Mouse (Mus musculus): ENCODE results near the gene Pcdh7. TPM values are rescaled to one million over a fixed set of nuclear protein-coding genes. Genes with fewer than 3 reads are reported as not detected.
A peak's percentile ranks its signal among the peaks of the same experiment; 100 is the strongest.

Gene Pcdh7
- total RNA-seq, 4 experiments from 2014 or later = 135 to 161 (median 146) TPM

DNA sequence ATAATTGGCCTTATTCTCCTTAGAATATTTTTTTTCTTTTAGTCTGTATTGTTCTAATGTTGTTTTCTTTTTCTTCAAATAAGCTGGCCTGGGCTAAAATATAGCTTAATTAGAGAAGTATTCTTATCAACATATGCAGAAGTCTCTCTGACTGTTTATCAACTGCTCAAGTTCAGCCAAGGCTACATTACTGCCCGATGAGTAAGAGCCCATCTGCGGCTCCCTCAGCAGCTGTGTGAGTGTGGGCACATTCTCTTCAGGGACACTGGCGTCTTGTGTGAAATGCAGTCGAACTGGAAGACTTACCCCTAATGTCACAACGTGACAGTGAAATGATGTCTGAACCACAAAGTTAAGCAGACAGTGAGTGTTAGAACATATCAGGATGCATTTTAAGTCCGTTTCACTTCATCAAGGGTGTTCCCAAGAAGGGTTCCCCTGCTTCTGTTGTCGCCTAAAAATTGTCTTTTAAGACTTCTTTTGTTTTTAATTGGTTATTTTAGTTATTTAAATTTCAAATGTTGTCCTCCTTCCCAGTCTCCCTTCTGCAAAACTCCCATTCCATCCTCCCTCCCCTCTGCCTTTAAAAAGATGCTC, 181.3 kb downstream of the Pcdh7 start:
- peak in 1 of 2 experiments; percentile 40 for DNase-seq (ENCODE audit: low spot score in 2 of 2)

GRCm38 (mm10) chr5:57907218-57907617, 189.5 kb downstream of the Pcdh7 start:
- no peak for DNase-seq (ENCODE audit: low spot score in 2 of 2)

DNA sequence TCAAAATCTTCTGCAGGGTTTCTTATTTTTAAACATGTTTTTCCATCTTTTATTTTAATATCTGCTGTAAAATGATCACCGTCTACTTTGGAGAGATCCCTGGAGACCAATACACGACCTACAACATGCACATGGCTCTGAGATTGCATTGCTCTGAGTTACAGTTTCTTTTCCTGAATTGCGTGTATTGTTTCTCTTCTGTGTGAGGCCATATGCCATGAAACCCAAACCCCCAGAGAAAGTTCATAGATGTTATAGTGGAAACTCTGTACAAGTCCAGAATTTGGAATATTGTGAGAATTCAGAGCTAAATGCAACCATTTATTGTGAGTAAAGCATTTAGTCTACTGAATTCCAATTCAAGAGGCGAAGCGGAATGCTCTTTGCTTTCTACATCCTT, 203.4 kb downstream of the Pcdh7 start:
- DNase-seq (ENCODE audit: low spot score in 2 of 2) = no peak

DNA sequence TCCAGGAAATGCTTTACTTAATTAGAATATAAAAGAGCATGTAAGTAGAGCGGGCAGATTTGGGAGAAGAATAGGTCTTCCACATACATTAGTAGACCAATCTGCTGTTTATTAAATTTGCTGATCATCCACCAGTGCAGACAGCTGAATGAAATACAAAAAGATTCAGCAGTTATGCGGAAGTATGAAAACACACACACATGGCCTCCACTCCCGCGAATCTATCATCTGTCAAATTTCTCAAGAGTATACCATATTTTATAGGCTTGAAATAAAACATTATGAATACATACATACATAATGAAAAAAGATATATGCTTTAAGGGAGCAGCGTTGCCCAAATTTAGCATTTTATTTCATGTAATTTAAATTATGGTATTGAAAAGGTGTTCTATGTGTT, 213.6 kb downstream of the Pcdh7 start:
- DNase-seq (ENCODE audit: low spot score in 2 of 2) = no peak

DNA sequence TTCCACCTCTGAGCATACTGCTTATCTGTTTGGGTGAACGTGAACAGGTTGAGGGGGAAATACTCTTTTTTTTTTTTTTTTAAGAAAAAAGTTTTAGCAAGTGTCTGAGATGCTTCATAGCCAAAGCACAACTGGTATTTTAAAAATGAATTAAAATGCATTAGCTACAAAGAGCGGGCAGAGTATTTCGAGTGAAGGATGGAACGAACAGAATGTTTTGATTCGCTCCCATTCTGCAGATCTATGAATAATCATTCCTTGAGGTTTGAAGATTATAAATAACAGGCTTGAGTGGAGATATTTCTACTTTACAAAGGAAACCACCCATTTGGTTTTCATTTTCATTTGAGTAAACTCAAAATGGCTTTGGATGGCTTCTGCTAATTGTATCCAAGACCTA, 214.0 kb downstream of the Pcdh7 start:
- DNase-seq (ENCODE audit: low spot score in 2 of 2) = no peak

DNA sequence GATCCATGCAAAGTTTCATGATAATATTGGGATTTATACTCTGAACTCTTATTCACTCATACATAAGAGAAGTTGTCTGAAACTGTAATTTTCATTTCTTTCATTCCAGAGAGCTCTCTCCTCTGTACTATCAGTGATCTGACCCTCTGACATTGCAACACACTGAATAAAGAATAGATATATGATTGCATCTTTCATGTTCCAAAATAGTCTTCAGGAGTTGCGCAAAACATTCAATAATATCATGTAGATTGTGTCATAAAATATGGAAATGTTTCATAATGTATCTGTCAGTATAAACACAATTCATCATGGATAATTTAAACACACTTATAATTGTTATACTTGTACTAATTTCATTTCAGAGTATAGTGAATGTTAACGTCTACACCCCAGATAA, 216.9 kb downstream of the Pcdh7 start:
- no peak for DNase-seq (ENCODE audit: low spot score in 2 of 2)

DNA sequence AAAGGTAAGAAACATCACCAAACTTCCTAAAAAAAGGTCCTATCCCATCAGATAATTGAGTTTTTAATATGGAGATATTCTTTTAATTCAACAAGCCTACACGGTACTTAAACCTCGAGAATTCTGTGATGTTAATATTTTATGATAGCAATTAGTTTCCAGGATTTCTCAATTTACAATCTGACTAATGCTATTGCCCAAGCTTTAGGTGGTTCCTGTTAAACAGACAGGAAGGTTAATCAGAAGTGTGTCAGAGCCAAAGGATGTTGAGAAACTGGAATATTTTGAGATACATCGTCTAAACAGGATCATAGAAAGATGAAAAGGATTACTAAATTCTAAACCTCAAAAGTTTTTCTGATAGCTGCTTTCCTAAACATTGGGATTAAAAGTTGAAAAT, 222.7 kb downstream of the Pcdh7 start:
- no peak for DNase-seq (ENCODE audit: low spot score in 2 of 2)

DNA sequence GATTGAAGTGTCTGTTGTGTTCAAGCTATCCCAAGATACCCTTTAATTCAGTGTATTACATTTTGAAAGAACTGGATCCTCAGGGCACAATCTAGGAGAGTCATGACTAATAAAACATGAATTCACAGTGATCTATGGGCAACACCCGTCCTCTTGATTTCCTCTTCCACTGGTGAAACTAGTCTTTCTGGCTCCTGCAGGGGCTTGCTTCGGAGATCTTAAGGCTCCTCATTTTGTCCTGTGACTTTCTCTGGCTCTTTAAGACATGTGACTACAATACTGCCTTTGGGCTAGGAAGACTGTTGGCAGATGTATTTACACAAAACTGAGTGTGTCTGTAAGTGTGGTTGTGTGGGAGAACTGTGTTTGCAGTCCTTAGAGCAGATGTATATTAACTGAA, 225.4 kb downstream of the Pcdh7 start:
- no peak for DNase-seq (ENCODE audit: low spot score in 2 of 2)

DNA sequence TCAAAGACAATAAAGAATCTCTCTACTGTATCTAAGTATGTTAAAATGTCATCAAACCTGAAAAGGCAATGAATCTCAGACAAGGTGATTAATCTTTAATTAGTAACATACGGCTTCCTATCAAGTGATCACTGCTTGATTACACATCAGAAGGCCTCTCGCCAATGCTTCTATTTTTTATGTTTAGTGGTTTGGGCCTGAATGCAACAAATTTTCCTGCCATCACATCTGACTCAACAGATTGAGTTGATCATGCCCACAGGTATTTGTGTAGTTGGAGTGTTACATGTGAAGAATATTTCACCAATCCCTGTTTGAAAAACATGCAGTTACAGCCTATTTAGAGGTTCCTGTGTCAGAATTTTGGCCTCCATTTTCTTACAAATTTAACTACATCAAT, 225.8 kb downstream of the Pcdh7 start:
- DNase-seq (ENCODE audit: low spot score in 2 of 2) = no peak

GRCm38 (mm10) chr5:57945419-57945818, 227.7 kb downstream of the Pcdh7 start:
- no peak for DNase-seq (ENCODE audit: low spot score in 2 of 2)

GRCm38 (mm10) chr5:57959317-57959716, 241.6 kb downstream of the Pcdh7 start:
- no peak for DNase-seq (ENCODE audit: low spot score in 2 of 2)

GRCm38 (mm10) chr5:57963792-57964191, 246.0 kb downstream of the Pcdh7 start:
- DNase-seq (ENCODE audit: low spot score in 2 of 2) = no peak

GRCm38 (mm10) chr5:57964201-57964600, 246.4 kb downstream of the Pcdh7 start:
- no peak for DNase-seq (ENCODE audit: low spot score in 2 of 2)

DNA sequence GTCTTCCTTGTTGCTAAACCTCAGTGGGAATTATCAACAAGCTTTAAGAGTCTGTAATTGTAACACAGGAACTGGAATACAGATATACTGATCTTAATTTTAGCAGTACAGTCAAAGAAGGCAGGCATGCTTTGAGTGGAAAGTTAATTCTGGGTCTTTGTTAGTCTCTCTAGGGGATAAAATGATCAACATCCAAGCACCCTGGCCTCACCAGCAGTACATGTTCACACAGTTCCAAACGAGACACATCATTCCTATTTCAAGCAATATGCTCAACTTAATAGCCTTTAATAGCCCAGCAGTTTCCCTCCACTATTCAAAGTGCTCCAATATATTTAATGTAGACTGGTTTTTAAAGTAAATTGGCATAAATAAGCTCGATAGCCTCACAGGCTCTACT, 275.8 kb downstream of the Pcdh7 start:
- DNase-seq (ENCODE audit: low spot score in 2 of 2) = no peak

DNA sequence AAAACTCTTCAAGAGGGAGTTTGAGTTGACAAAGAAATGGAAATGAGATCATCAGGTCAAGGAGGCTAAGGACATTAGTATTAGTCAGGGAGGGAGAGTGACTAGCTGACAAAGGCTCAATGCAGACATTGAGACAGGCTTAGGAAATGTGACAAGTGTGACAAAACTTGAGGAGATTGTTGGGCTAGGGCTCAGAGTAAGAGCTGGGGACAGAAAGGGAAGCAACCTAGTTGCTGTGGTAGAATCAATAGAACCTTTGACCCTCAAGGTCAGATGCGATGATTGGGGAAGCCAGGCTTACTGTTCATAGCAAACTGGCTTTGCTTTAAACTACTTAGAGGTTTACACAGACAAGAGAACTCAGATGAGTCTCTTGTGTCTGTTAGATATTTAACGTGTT, 303.6 kb downstream of the Pcdh7 start:
- DNase-seq (ENCODE audit: low spot score in 2 of 2) = no peak

- DNase-seq (ENCODE audit: low spot score in 2 of 2) = no peak
Observed at GRCm38 (mm10) chr5:58025123-58025522, 307.4 kb downstream of the Pcdh7 start.

GRCm38 (mm10) chr5:58025759-58026158, 308.0 kb downstream of the Pcdh7 start:
- DNase-seq (ENCODE audit: low spot score in 2 of 2) = no peak

DNA sequence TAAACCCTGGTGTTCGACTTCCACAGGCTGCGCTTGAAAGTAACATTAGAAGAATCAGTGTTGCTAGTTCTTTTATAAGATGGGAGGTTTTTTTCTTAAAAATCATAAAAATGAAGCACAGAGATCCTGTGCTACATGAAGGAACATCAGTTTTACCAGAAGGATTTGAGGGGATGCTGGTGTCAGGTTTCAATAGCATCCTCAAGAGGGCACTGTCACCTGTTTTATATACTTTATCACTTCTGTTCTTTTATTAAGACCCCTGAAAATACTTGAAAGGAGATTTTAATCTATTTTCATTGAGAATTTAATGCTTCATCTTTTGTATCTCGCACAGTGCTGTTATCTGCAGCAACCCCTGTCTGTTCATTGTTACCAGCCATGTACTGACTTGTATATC, 322.1 kb downstream of the Pcdh7 start:
- DNase-seq (ENCODE audit: low spot score in 2 of 2) = no peak

GRCm38 (mm10) chr5:58044216-58044615, 326.4 kb downstream of the Pcdh7 start:
- no peak for DNase-seq (ENCODE audit: low spot score in 2 of 2)

GRCm38 (mm10) chr5:58081054-58081453, 363.3 kb downstream of the Pcdh7 start:
- DNase-seq (ENCODE audit: low spot score in 2 of 2) = no peak

DNA sequence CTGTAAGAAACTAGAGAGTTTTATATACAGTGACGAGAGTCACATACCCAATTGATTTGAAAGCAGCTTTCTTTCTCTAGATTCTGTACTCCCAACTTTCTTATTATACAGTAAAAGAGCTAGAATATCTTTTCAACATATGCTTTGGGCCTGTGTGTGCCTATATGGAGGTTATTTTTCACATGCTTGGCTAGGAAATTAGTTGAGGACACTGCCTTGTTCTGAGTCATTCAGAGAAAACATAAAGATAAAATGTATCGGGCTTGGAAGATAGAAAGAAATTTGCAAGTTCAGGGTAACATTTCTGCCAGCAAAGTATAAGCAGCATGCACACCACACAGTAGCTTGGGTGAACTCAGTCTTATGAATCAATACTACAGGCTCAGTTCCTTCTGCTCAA, 364.5 kb downstream of the Pcdh7 start:
- DNase-seq (ENCODE audit: low spot score in 2 of 2) = no peak

- DNase-seq (ENCODE audit: low spot score in 2 of 2) = no peak
Observed at GRCm38 (mm10) chr5:58083056-58083455, 365.3 kb downstream of the Pcdh7 start.

DNA sequence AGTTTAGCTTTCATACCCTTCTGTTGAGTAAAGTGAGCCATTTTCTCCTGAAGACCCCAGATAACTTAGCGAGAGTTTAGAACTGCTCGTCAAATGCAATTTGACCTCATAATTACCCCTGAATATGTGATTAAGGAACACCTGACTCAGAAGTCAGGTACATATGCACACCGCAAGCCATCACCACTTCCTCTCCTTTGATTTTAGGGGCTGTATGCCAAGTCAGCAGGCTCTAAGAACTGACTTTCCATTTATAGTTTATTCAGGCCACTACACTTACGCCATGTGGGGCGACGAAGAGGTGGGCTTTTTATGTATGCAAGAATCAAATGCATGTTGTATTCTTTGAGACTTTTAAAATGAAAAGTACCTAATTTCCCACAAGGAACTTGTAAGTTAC, 366.2 kb downstream of the Pcdh7 start:
- no peak for DNase-seq (ENCODE audit: low spot score in 2 of 2)
